Mouse (Mus musculus): ENCODE measurements around the gene Snx12.

- TF ChIP-seq EP300 (IDR thresholded peaks at IDR 0.05; ENCODE audit: low read length) (no peak), MYC (IDR thresholded peaks at IDR 0.05; ENCODE audit: low read depth, low read length) (no peak), POLR2A (IDR thresholded peaks at IDR 0.05; ENCODE audit: low read depth, low read length) (no peak), JUND (conservative IDR thresholded peaks at IDR 0.05; ENCODE audit: low read depth, low read length) (no peak), CTCF (conservative IDR thresholded peaks at IDR 0.05 in 1 of 2, IDR thresholded peaks at IDR 0.05 in 1 of 2; ENCODE audit: low read depth in 2 of 2, low read length in 2 of 2) (no peak), USF1 (IDR thresholded peaks at IDR 0.05; ENCODE audit: low read depth, low read length) (no peak), SIN3A (IDR thresholded peaks at IDR 0.05; ENCODE audit: low read length) (no peak), POLR2AphosphoS2 (IDR thresholded peaks at IDR 0.05; ENCODE audit: low read depth, low read length) (no peak), NRF1 (IDR thresholded peaks at IDR 0.05; ENCODE audit: low read depth, low read length) (no peak), ETS1 (conservative IDR thresholded peaks at IDR 0.05; ENCODE audit: low read depth, low read length) (no peak), MEF2A (IDR thresholded peaks at IDR 0.05; ENCODE audit: borderline replicate concordance, low read depth, low read length) (no peak), NELFE (IDR thresholded peaks at IDR 0.05; ENCODE audit: low read depth, low read length) (no peak), E2F4 (IDR thresholded peaks at IDR 0.05; ENCODE audit: insufficient replicate concordance, low read depth, low read length) (no peak)
Measured at GRCm38 (mm10) chrX:101065245-101065644, 157.1 kb downstream of the Snx12 start.
